Mouse (Mus musculus): Measurements from ENCODE around the gene Ovol1.

GRCm38 (mm10) chr19:5558770-5559169 lies 1.7 kb downstream of the Ovol1 start:
- no peak for TF ChIP-seq GATA1 (IDR thresholded peaks at IDR 0.05; ENCODE audit: borderline replicate concordance, low read length)
- no peak for TF ChIP-seq FLI1 (IDR thresholded peaks at IDR 0.05; ENCODE audit: low read length)
